Comparison of ENCODE assay signal across 18 mouse cellular contexts in the genomic region with DNA sequence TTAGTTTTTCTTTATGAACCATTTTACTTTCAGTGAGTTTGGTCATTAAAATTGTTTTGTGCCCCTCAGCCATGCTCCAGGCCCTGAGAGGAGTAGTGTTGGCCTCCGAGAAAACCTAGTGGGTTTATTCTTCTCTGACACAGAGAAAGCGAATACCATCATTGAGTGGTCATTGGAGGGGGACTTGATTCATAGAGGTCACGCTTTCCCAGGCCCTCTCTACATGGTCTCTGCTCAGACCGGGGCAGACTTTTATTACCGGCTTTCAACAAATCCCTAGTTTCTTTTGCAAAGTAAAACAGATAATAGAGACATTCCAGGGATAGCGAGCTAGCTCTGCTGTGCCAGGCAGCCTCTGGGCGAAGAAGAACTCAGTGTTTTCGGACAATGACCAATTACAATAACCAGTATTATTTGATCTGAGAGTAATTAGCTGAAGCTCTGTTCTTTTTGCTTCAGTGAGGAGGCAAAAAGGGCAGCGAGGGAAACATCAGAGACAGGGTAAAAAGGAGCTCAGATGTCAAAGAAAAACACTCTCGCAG.
A peak's percentile ranks its signal among the peaks of the same experiment; 100 is the strongest.
DNase-seq lines count a peak whose midpoint lies in the region; ATAC-seq and TF ChIP-seq lines count a peak whose summit lies in the region.
"Had no signal": no experiment of that assay in that cellular context is flagged by ENCODE, and none has a peak within 500 bp of the region (broad histone marks: within the 10 kb centered on the region; RNA-seq: fewer than 3 reads in every experiment).

No protein-coding gene starts in this region.

- H3K9me3 ChIP-seq in neural tube, embryonic 11.5 days (ENCODE audit: control insufficient read depth, low read length), result no peaks in the 10 kb centered on the region
- H3K9me3 ChIP-seq: embryonic facial prominence, embryonic 13.5 days had no signal

- intact Hi-C loops in left cerebral cortex, adult 2 months (cut with DNase I), result no loop called here
- intact Hi-C loops in left cerebral cortex, postnatal 4 days (cut with DNase I), result no loop called here

- no peaks in the 10 kb centered on the region for H3K27me3 ChIP-seq in neural tube, embryonic 11.5 days (ENCODE audit: control insufficient read depth, insufficient read depth, low read length)
- H3K27me3 ChIP-seq: embryonic facial prominence, embryonic 13.5 days had no signal

- no peak overlapping the region for H3K9ac ChIP-seq in neural tube, embryonic 11.5 days (ENCODE audit: low read length)
- H3K9ac ChIP-seq: embryonic facial prominence, embryonic 13.5 days; liver, embryonic 14.5 days had no signal

- no peaks in the 10 kb centered on the region for H3K36me3 ChIP-seq in neural tube, embryonic 11.5 days (ENCODE audit: control insufficient read depth, insufficient read depth, low read length)
- H3K36me3 ChIP-seq: embryonic facial prominence, embryonic 13.5 days had no signal

- WGBS in neural tube, embryonic 11.5 days, result 11% methylated on average over 10 of the region's 10 CpGs

- H3K27ac ChIP-seq in left cerebral cortex, adult 2 months, result peak overlapping the region; percentile 59; the same call in 1 of the 2 replicates
- H3K27ac ChIP-seq in neural tube, embryonic 11.5 days (ENCODE audit: low read depth, low read length), result peak overlapping the region; percentile 47
- H3K27ac ChIP-seq: embryonic facial prominence, embryonic 13.5 days; liver, embryonic 14.5 days had no signal

- TF ChIP-seq CTCF in left cerebral cortex, adult 2 months (IDR thresholded peaks at IDR 0.05), result no peak

- H3K4me3 ChIP-seq in left cerebral cortex, adult 2 months, result no peak overlapping the region
- no peak overlapping the region for H3K4me3 ChIP-seq in neural tube, embryonic 11.5 days (ENCODE audit: low read depth, low read length)
- H3K4me3 ChIP-seq: embryonic facial prominence, embryonic 13.5 days; megakaryocyte, embryonic 14.5 days had no signal

- H3K4me2 ChIP-seq in neural tube, embryonic 11.5 days (ENCODE audit: low read depth), result no peak overlapping the region
- H3K4me2 ChIP-seq: embryonic facial prominence, embryonic 13.5 days; heart, embryonic 11.5 days had no signal

- peaks cover 19% of the 10 kb centered on the region for H3K4me1 ChIP-seq in neural tube, embryonic 11.5 days (ENCODE audit: control insufficient read depth, insufficient read depth, low read length)

- ATAC-seq in frontal cortex, adult (ENCODE audit: low TSS enrichment), result 0 out of 2 replicates have a peak, but pooled peaks have one; percentile 31
- no peak for ATAC-seq in neural tube, embryonic 11.5 days (ENCODE audit: insufficient read depth, low FRiP score, low TSS enrichment)
- ATAC-seq: inflammation-experienced regulatory T-cells, adult 6 months had no signal

- no peak for DNase-seq in frontal cortex, postnatal 25 days (ENCODE audit: low spot score in 2 of 2)
- DNase-seq in left cerebral cortex, adult 2 months (ENCODE audit: extremely low spot score in 1 of 2, low spot score in 2 of 2), result no peak
- no peak for DNase-seq in left cerebral cortex, postnatal 4 days
- DNase-seq in embryo, embryonic 10 days (ENCODE audit: low spot score), result peak; percentile 68
- peak; percentile 28 for DNase-seq in neural tube, embryonic 11.5 days (ENCODE audit: low spot score)
- no peak for DNase-seq in adrenal gland, postnatal 25 days
- DNase-seq in right cerebral cortex, postnatal 4 days, result no peak
- DNase-seq: cerebellum, adult 8-10 months; gastrocnemius, postnatal 14 days; kidney, postnatal 36 days; lung, postnatal 10 days; thymus, adult 2 months had no signal

Comparison
In these comparisons a context has a peak if more than half of its experiments do, and no peak if none do; other contexts are left out.
1. DNase-seq: peak in embryo, embryonic 10 days (single experiment) and neural tube, embryonic 11.5 days (single experiment); none in frontal cortex, postnatal 25 days (0 of 2), left cerebral cortex, adult 2 months (0 of 2), left cerebral cortex, postnatal 4 days (single experiment), adrenal gland, postnatal 25 days (single experiment) and right cerebral cortex, postnatal 4 days (single experiment).